Comparison of ENCODE assay signal across 22 mouse cellular contexts in the genomic region with DNA sequence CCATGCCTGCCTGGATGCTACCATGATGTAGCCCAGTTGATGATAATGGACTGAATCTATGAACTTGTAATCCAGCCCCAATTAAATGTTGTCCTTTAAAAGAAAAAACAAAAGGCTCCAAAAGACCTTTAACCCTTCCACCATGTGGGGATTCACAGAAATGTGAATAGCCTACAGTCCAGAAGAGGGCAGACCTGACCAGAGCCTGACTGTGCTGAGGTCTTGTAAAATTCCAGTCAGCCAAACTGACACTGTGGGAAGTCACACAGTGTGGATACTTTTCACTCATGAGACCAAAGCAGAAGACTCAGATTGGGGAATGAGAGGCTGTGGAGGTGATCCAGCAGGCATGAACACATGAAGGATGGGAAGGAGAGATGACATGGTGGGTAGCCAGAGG. TPM values are rescaled to one million over a fixed set of nuclear protein-coding genes. Genes with fewer than 3 reads are reported as not detected.
A peak's percentile ranks its signal among the peaks of the same experiment; 100 is the strongest.
DNase-seq lines count a peak whose midpoint lies in the region; ATAC-seq and TF ChIP-seq lines count a peak whose summit lies in the region.
"Had no signal": no experiment of that assay in that cellular context is flagged by ENCODE, and none has a peak within 500 bp of the region (broad histone marks: within the 10 kb centered on the region; RNA-seq: fewer than 3 reads in every experiment).

No protein-coding gene starts in this region.

- TF ChIP-seq CTCF in heart, adult 2 months (IDR thresholded peaks at IDR 0.05): peak; percentile 71
- TF ChIP-seq CTCF in MEL (IDR thresholded peaks at IDR 0.05 in 2 of 3, conservative IDR thresholded peaks at IDR 0.05 in 1 of 3; ENCODE audit: control insufficient read depth in 1 of 3, insufficient read depth in 1 of 3, low read depth in 2 of 3, low read length in 3 of 3, poor library complexity in 1 of 3, severe bottlenecking in 1 of 3): peak; percentile 9 to 25 (median 17); a peak in 3 of 6 replicates

- H3K4me2 ChIP-seq in liver, embryonic 11.5 days: no peak overlapping the region
- no peak overlapping the region for H3K4me2 ChIP-seq in liver, embryonic 12.5 days
- H3K4me2 ChIP-seq: kidney, embryonic 15.5 days; limb, embryonic 15.5 days; midbrain, embryonic 13.5 days had no signal

- H3K36me3 ChIP-seq in heart, adult 2 months (ENCODE audit: control insufficient read depth, insufficient read depth, low read length): no peaks in the 10 kb centered on the region
- no peaks in the 10 kb centered on the region for H3K36me3 ChIP-seq in liver, embryonic 11.5 days (ENCODE audit: control insufficient read depth, insufficient read depth, low read length)
- no peaks in the 10 kb centered on the region for H3K36me3 ChIP-seq in liver, embryonic 12.5 days
- no peaks in the 10 kb centered on the region for H3K36me3 ChIP-seq in MEL (ENCODE audit: control insufficient read depth in 1 of 2, insufficient read depth in 2 of 2, low read length in 2 of 2)
- H3K36me3 ChIP-seq: kidney, embryonic 15.5 days; limb, embryonic 15.5 days; midbrain, embryonic 13.5 days had no signal

- no peak for TF ChIP-seq POLR2A in heart, adult 2 months (IDR thresholded peaks at IDR 0.05; ENCODE audit: insufficient read depth, low read depth, low read length)
- no peak for TF ChIP-seq POLR2A in MEL (IDR thresholded peaks at IDR 0.05; ENCODE audit: control insufficient read depth in 1 of 2, insufficient read depth in 1 of 2, low read depth in 1 of 2, low read length in 2 of 2, poor library complexity in 1 of 2)

- no peak overlapping the region for H3K27ac ChIP-seq in heart, adult 2 months
- no peak overlapping the region for H3K27ac ChIP-seq in liver, embryonic 11.5 days (ENCODE audit: low read depth, low read length)
- H3K27ac ChIP-seq in liver, embryonic 12.5 days: no peak overlapping the region
- H3K27ac ChIP-seq in MEL (ENCODE audit: control insufficient read depth, low read depth, low read length): no peak overlapping the region
- H3K27ac ChIP-seq: kidney, embryonic 15.5 days; limb, embryonic 15.5 days; midbrain, embryonic 13.5 days had no signal

- ATAC-seq in liver, embryonic 11.5 days (replicated peaks; ENCODE audit: low FRiP score): 0 out of 2 replicates have a peak, but pooled peaks have one; percentile 33
- ATAC-seq in liver, embryonic 12.5 days: no peak
- peak; percentile 45; the same call in 1 of the 2 replicates for ATAC-seq in megakaryocyte progenitor cell, adult 5-6 weeks (replicated peaks; ENCODE audit: poor library complexity)
- ATAC-seq: activated CD4-positive, CD25-positive, alpha-beta regulatory T cell, adult 4 months; CD4-positive, CD25-positive, alpha-beta regulatory T cell, adult 4 months; forebrain, embryonic 14.5 days; midbrain, embryonic 13.5 days had no signal

- no peak for DNase-seq in heart, adult 2 months
- no peak for DNase-seq in heart, postnatal 36 days
- DNase-seq in liver, embryonic 11.5 days (ENCODE audit: low spot score): no peak
- DNase-seq in MEL (ENCODE audit: low read depth, low spot score): no peak
- DNase-seq in frontal cortex, postnatal 10 days (ENCODE audit: low spot score in 2 of 2): no peak
- DNase-seq: adrenal gland, postnatal 25 days; embryo, embryonic 11 days; heart, adult 18-20 months; heart, postnatal 14 days; lung, postnatal 36 days; thymus, postnatal 4 days had no signal

- H3K4me1 ChIP-seq in heart, adult 2 months (ENCODE audit: control insufficient read depth, insufficient read depth, low read length): no peaks in the 10 kb centered on the region
- 0 out of 2 replicates have a peak, but pooled peaks cover 4% of the 10 kb centered on the region for H3K4me1 ChIP-seq in liver, embryonic 11.5 days (replicated peaks; ENCODE audit: control insufficient read depth, insufficient read depth, low read length)
- peaks cover 24% of the 10 kb centered on the region for H3K4me1 ChIP-seq in liver, embryonic 12.5 days
- H3K4me1 ChIP-seq in MEL (ENCODE audit: control insufficient read depth in 1 of 2, insufficient read depth in 2 of 2, low read length in 2 of 2): peaks cover 0 to 4% of the 10 kb centered on the region in 2 experiments; a peak in 2 of 4 replicates
- H3K4me1 ChIP-seq: limb, embryonic 15.5 days; midbrain, embryonic 13.5 days had no signal

- TF ChIP-seq EP300 in heart, adult 2 months (IDR thresholded peaks at IDR 0.05; ENCODE audit: insufficient read depth, low read depth, low read length): no peak
- TF ChIP-seq EP300 in MEL (IDR thresholded peaks at IDR 0.05; ENCODE audit: low read depth in 1 of 2, low read length in 2 of 2): no peak

- intact Hi-C loops in heart, adult 2 months (cut with DNase I): loop anchor here (1.0 to 2.0 kb wide), 2 partner anchors 66 to 75 kb away; no protein-coding TSS in a partner anchor
- intact Hi-C loops in heart, postnatal 36 days (cut with DNase I): loop anchor here (2.0 kb wide), 1 partner anchor 66 kb away; no protein-coding TSS in a partner anchor

- no peaks in the 10 kb centered on the region; the same call in 1 of the 2 replicates for H3K27me3 ChIP-seq in heart, adult 2 months (ENCODE audit: control insufficient read depth, insufficient read depth, low read length)
- 0 out of 2 replicates have a peak, but pooled peaks cover 3% of the 10 kb centered on the region for H3K27me3 ChIP-seq in liver, embryonic 11.5 days (replicated peaks; ENCODE audit: control insufficient read depth, insufficient read depth, low read length)
- peaks cover 15% of the 10 kb centered on the region; the same call in 1 of the 2 replicates for H3K27me3 ChIP-seq in liver, embryonic 12.5 days (replicated peaks)
- H3K27me3 ChIP-seq in MEL (ENCODE audit: control insufficient read depth in 1 of 2, insufficient read depth in 2 of 2, low read length in 2 of 2): no peaks in the 10 kb centered on the region; a peak in 2 of 4 replicates
- H3K27me3 ChIP-seq: kidney, embryonic 15.5 days; limb, embryonic 15.5 days; midbrain, embryonic 13.5 days had no signal

- no peak overlapping the region for H3K4me3 ChIP-seq in heart, adult 2 months
- H3K4me3 ChIP-seq in liver, embryonic 11.5 days (ENCODE audit: low read depth, low read length): no peak overlapping the region
- H3K4me3 ChIP-seq in liver, embryonic 12.5 days: no peak overlapping the region
- H3K4me3 ChIP-seq in MEL (ENCODE audit: control insufficient read depth in 1 of 2, insufficient read depth in 1 of 2, low read depth in 2 of 2, low read length in 2 of 2): no peak overlapping the region
- H3K4me3 ChIP-seq: kidney, embryonic 15.5 days; limb, embryonic 15.5 days; midbrain, embryonic 13.5 days had no signal

- no peak overlapping the region for H3K9ac ChIP-seq in heart, adult 2 months (ENCODE audit: low read depth, low read length)
- no peak overlapping the region for H3K9ac ChIP-seq in liver, embryonic 11.5 days (ENCODE audit: low read depth, low read length)
- H3K9ac ChIP-seq in liver, embryonic 12.5 days: no peak overlapping the region
- H3K9ac ChIP-seq in MEL (ENCODE audit: control insufficient read depth, low read depth, low read length, poor library complexity, severe bottlenecking): no peak overlapping the region
- H3K9ac ChIP-seq: kidney, embryonic 15.5 days; limb, embryonic 15.5 days; midbrain, embryonic 13.5 days had no signal

- H3K9me3 ChIP-seq in liver, embryonic 11.5 days (ENCODE audit: control insufficient read depth, low read length): no peaks in the 10 kb centered on the region
- no peaks in the 10 kb centered on the region for H3K9me3 ChIP-seq in liver, embryonic 12.5 days (replicated peaks)
- H3K9me3 ChIP-seq in MEL (replicated peaks; ENCODE audit: insufficient read depth, low read length): no peaks in the 10 kb centered on the region
- H3K9me3 ChIP-seq: kidney, embryonic 15.5 days; limb, embryonic 15.5 days; midbrain, embryonic 13.5 days had no signal

- no peaks in the 10 kb centered on the region for H3K79me2 ChIP-seq in heart, adult 2 months (replicated peaks; ENCODE audit: control insufficient read depth, insufficient read depth, low read length)
- no peaks in the 10 kb centered on the region for H3K79me2 ChIP-seq in MEL (ENCODE audit: control insufficient read depth, insufficient read depth, low read length, poor library complexity)

- TF ChIP-seq RAD21 in MEL (IDR thresholded peaks at IDR 0.05; ENCODE audit: low read depth, low read length): peak; percentile 22

RNA-seq across cellular contexts. Expression of a gene that starts 12.8 kb away (rescaled TPM):
- 1 to 10 TPM; 2.2 to 3.6 TPM for total RNA-seq in heart, adult 2 months (2021)
- polyA plus RNA-seq in heart, adult 2 months (2012; rRNA removed): 4.9 and 6.4 TPM in 2 replicates
- 1 to 10 TPM; 1.8 to 2.0 TPM for total RNA-seq in heart, postnatal 36 days (2021)
- 1.8 and 2.4 TPM in 2 replicates for polyA plus RNA-seq in liver, embryonic 11.5 days (2014; fragmentation: Nextera tagmentation; extraction: Ambion mirVana)
- 1.5 and 2.5 TPM in 2 replicates for polyA plus RNA-seq in liver, embryonic 12.5 days (2016; fragmentation: Nextera tagmentation; extraction: Ambion mirVana)
- not detected in 2 replicates for total RNA-seq in MEL (2012; rRNA removed)
- under 1 TPM in 1 of 2 experiments, not detected in 1; 0.21 TPM for polyA plus RNA-seq in MEL (2012; ENCODE audit: insufficient read depth in 1 of 2, insufficient read length in 2 of 2, low read depth in 1 of 2, low replicate concordance in 2 of 2, missing spikeins in 1 of 2)
- not detected in 2 replicates for total RNA-seq in megakaryocyte progenitor cell, adult 5-6 weeks (2015)
- not detected in 2 replicates for total RNA-seq in megakaryocyte progenitor cell, adult 5-6 weeks (2017)

RNA-seq across cellular contexts. Expression of a gene that starts 21.7 kb away (rescaled TPM):
- total RNA-seq in heart, adult 2 months (2021): 1 to 10 TPM; 3.5 to 4.9 TPM
- polyA plus RNA-seq in heart, adult 2 months (2012; rRNA removed): 0.23 TPM in 1 of 2 replicates, not detected in the other
- total RNA-seq in heart, postnatal 36 days (2021): 1 to 10 TPM in 1 of 2 experiments, under 1 TPM in 1; 0.72 to 8.2 TPM
- not detected in 2 replicates for polyA plus RNA-seq in liver, embryonic 11.5 days (2014; fragmentation: Nextera tagmentation; extraction: Ambion mirVana)
- polyA plus RNA-seq in liver, embryonic 12.5 days (2016; fragmentation: Nextera tagmentation; extraction: Ambion mirVana): 1.4 TPM in 1 of 2 replicates, not detected in the other
- 3.2 and 8.1 TPM in 2 replicates for total RNA-seq in MEL (2012; rRNA removed)
- polyA plus RNA-seq in MEL (2012; ENCODE audit: insufficient read depth in 1 of 2, insufficient read length in 2 of 2, low read depth in 1 of 2, low replicate concordance in 2 of 2, missing spikeins in 1 of 2): 10 to 100 TPM in 1 of 2 experiments, not detected in 1; 15.2 TPM
- total RNA-seq in megakaryocyte progenitor cell, adult 5-6 weeks (2015): not detected in 2 replicates
- total RNA-seq in megakaryocyte progenitor cell, adult 5-6 weeks (2017): 25.2 and 59.0 TPM in 2 replicates
- polyA plus RNA-seq: activated CD4-positive, CD25-positive, alpha-beta regulatory T cell, adult 4 months; CD4-positive, CD25-positive, alpha-beta regulatory T cell, adult 4 months; forebrain, embryonic 14.5 days; limb, embryonic 15.5 days; midbrain, embryonic 13.5 days had no signal

RNA-seq across cellular contexts. Expression of a gene that starts 27.1 kb away (rescaled TPM):
- 100 to 1,000 TPM; 883 to 991 TPM for total RNA-seq in heart, adult 2 months (2021)
- 1,120 and 1,462 TPM in 2 replicates for polyA plus RNA-seq in heart, adult 2 months (2012; rRNA removed)
- total RNA-seq in heart, postnatal 36 days (2021): 100 to 1,000 TPM; 830 to 843 TPM
- 316 and 340 TPM in 2 replicates for polyA plus RNA-seq in liver, embryonic 11.5 days (2014; fragmentation: Nextera tagmentation; extraction: Ambion mirVana)
- 289 and 295 TPM in 2 replicates for polyA plus RNA-seq in liver, embryonic 12.5 days (2016; fragmentation: Nextera tagmentation; extraction: Ambion mirVana)
- total RNA-seq in MEL (2012; rRNA removed): 112 and 115 TPM in 2 replicates
- polyA plus RNA-seq in MEL (2012; ENCODE audit: insufficient read depth in 1 of 2, insufficient read length in 2 of 2, low read depth in 1 of 2, low replicate concordance in 2 of 2, missing spikeins in 1 of 2): 100 to 1,000 TPM in 1 of 2 experiments, 10 to 100 TPM in 1; 89.3 to 179 TPM
- 115 and 133 TPM in 2 replicates for total RNA-seq in megakaryocyte progenitor cell, adult 5-6 weeks (2015)
- total RNA-seq in megakaryocyte progenitor cell, adult 5-6 weeks (2017): 129 and 170 TPM in 2 replicates

RNA-seq across cellular contexts. Expression of a gene that starts 57.4 kb away (rescaled TPM):
- not detected for total RNA-seq in heart, adult 2 months (2021)
- polyA plus RNA-seq in heart, adult 2 months (2012; rRNA removed): not detected in 2 replicates
- total RNA-seq in heart, postnatal 36 days (2021): not detected
- polyA plus RNA-seq in liver, embryonic 11.5 days (2014; fragmentation: Nextera tagmentation; extraction: Ambion mirVana): not detected in 2 replicates
- polyA plus RNA-seq in liver, embryonic 12.5 days (2016; fragmentation: Nextera tagmentation; extraction: Ambion mirVana): not detected in 2 replicates
- not detected in 2 replicates for total RNA-seq in MEL (2012; rRNA removed)
- not detected for polyA plus RNA-seq in MEL (2012; ENCODE audit: insufficient read depth in 1 of 2, insufficient read length in 2 of 2, low read depth in 1 of 2, low replicate concordance in 2 of 2, missing spikeins in 1 of 2)
- total RNA-seq in megakaryocyte progenitor cell, adult 5-6 weeks (2015): not detected in 2 replicates
- total RNA-seq in megakaryocyte progenitor cell, adult 5-6 weeks (2017): not detected in 2 replicates
- total RNA-seq: adrenal gland, postnatal 25 days; gastrocnemius, adult 8-10 months; heart, adult 18-20 months; heart, postnatal 14 days; layer of hippocampus, adult 8-10 months; left cerebral cortex, postnatal 10 days had no signal
- polyA plus RNA-seq: activated CD4-positive, CD25-positive, alpha-beta regulatory T cell, adult 4 months; CD4-positive, CD25-positive, alpha-beta regulatory T cell, adult 4 months; forebrain, embryonic 14.5 days; kidney, embryonic 15.5 days; limb, embryonic 15.5 days; midbrain, embryonic 13.5 days had no signal
